Mouse (Mus musculus) forebrain, embryonic 11.5 days (tissue): ENCODE data around the gene Pwp2. TPM values are rescaled to one million over a fixed set of nuclear protein-coding genes. Genes with fewer than 3 reads are reported as not detected.

Experiments
- ATAC-seq: fragments of 200-750 bp; cut with Nextera tagmentation; replicated peaks from 2 replicates; pipeline ENCODE4 v1.8.0; 2017; ENCODE audit warnings: moderate TSS enrichment; ENCODE audit not compliant: low FRiP score
- DNase-seq: peaks from one replicate; pipeline ENCODE4 v3.0.0-alpha.2; 2017; ENCODE audit warnings: low spot score
- H3K27ac ChIP-seq: fragments of 300-500 bp; sonication (generic); 2 replicates; pipeline ENCODE4 v1.5.1; 2014; ENCODE audit warnings: low read depth, low read length
- H3K27me3 ChIP-seq: fragments of 300-500 bp; sonication (generic); 2 replicates; pipeline ENCODE4 v1.6.1; 2014; ENCODE audit warnings: mild to moderate bottlenecking, low read length, mixed read lengths; ENCODE audit not compliant: control insufficient read depth, insufficient read depth
- H3K36me3 ChIP-seq: fragments of 300-500 bp; sonication (generic); 2 replicates; pipeline ENCODE4 v1.6.1; 2014; ENCODE audit warnings: mild to moderate bottlenecking, low read length, moderate library complexity, mixed read lengths; ENCODE audit not compliant: control insufficient read depth, insufficient read depth
- H3K4me1 ChIP-seq: fragments of 300-500 bp; sonication (generic); replicated peaks from 2 replicates; pipeline ENCODE4 v1.6.1; 2014; ENCODE audit warnings: low read length, mixed read lengths; ENCODE audit not compliant: control insufficient read depth, insufficient read depth
- H3K4me2 ChIP-seq: fragments of 300-500 bp; sonication (generic); 2 replicates; pipeline ENCODE4 v1.6.1; 2014; ENCODE audit warnings: low read depth, mild to moderate bottlenecking, low read length, moderate library complexity, mixed read lengths; ENCODE audit not compliant: severe bottlenecking
- H3K4me3 ChIP-seq: fragments of 300-500 bp; sonication (generic); 2 replicates; pipeline ENCODE4 v1.5.1; 2014; ENCODE audit warnings: low read depth, low read length
- H3K9ac ChIP-seq: fragments of 300-500 bp; sonication (generic); 2 replicates; pipeline ENCODE4 v1.6.1; 2014; ENCODE audit warnings: low read length
- H3K9me3 ChIP-seq: fragments of 300-500 bp; sonication (generic); 2 replicates; pipeline ENCODE4 v1.6.1; 2016; ENCODE audit warnings: low read length, mixed read lengths; ENCODE audit not compliant: control insufficient read depth
- WGBS: fragments of 180-500 bp; shearing (Covaris S2); extraction: QIAGEN DNeasy Blood & Tissue Kit; methylation state at CpG from one replicate; pipeline ENCODE4 v1.1.7; 2014; 5-methylcytosine and 5-hydroxymethylcytosine counted together
- polyA plus RNA-seq: library from polyadenylated mRNA; unstranded; fragments of >200 nt; fragmentation: Nextera tagmentation; extraction: Ambion mirVana; gene quantifications from 2 replicates; pipeline ENCODE4 v1.2.1, GENCODE M21; 2014

Gene Pwp2
- polyA plus RNA-seq, 1 experiment from 2014 or later, result 23.7 TPM

GRCm38 (mm10) chr10:78185381-78185725 is 404 bp upstream of the Pwp2 start:
- Histone ChIP-seq H3K27ac (no peak overlapping the region), H3K4me1 (peaks cover 7% of the 10 kb centered on the region; the same call in 1 of the 2 replicates), H3K4me3 (peak overlapping the region; percentile 63), H3K27me3 (no peaks in the 10 kb centered on the region), H3K9ac (peak overlapping the region; percentile 35), H3K36me3 (peaks cover 4% of the 10 kb centered on the region; the same call in 1 of the 2 replicates), H3K4me2 (peak overlapping the region; percentile 96; the same call in 1 of the 2 replicates), H3K9me3 (no peaks in the 10 kb centered on the region)
- ATAC-seq (peak; percentile 19; the same call in 1 of the 2 replicates), DNase-seq (no peak)
- 28% methylated on average over 9 of the region's 9 CpGs for WGBS

- peaks cover 7% of the 10 kb centered on the region; the same call in 1 of the 2 replicates for H3K4me1 ChIP-seq
- WGBS, result 82% methylated on average over 3 of the region's 3 CpGs
- no peak for ATAC-seq
- H3K27me3 ChIP-seq, result no peaks in the 10 kb centered on the region
- no peak for DNase-seq
- no peak overlapping the region for H3K27ac ChIP-seq
- H3K4me2 ChIP-seq, result no peak overlapping the region
- H3K9me3 ChIP-seq, result no peaks in the 10 kb centered on the region
- no peak overlapping the region for H3K9ac ChIP-seq
- H3K4me3 ChIP-seq, result no peak overlapping the region
- peaks cover 9% of the 10 kb centered on the region; the same call in 1 of the 2 replicates for H3K36me3 ChIP-seq
These were observed 1.4 kb downstream of the Pwp2 start for GRCm38 (mm10) chr10:78183577-78183976.

- 97% methylated on average over 17 of the region's 17 CpGs for WGBS
- H3K36me3 ChIP-seq, result peaks cover 9% of the 10 kb centered on the region; the same call in 1 of the 2 replicates
These were observed 2.6 kb downstream of the Pwp2 start for GRCm38 (mm10) chr10:78182321-78182720.

GRCm38 (mm10) chr10:78174474-78174873 is 10.5 kb downstream of the Pwp2 start:
- H3K9ac ChIP-seq, result no peak overlapping the region
- no peak overlapping the region for H3K4me3 ChIP-seq
- no peak overlapping the region for H3K4me2 ChIP-seq
- H3K27me3 ChIP-seq, result no peaks in the 10 kb centered on the region
- no peak overlapping the region for H3K27ac ChIP-seq
- WGBS, result 91% methylated on average over 5 of the region's 5 CpGs
- H3K9me3 ChIP-seq, result no peaks in the 10 kb centered on the region
- no peaks in the 10 kb centered on the region for H3K4me1 ChIP-seq
- H3K36me3 ChIP-seq, result peaks cover 12% of the 10 kb centered on the region; the same call in 1 of the 2 replicates
- no peak for DNase-seq
- no peak for ATAC-seq

More at GRCm38 (mm10) chr10:78182321-78182720, 2.6 kb downstream of the Pwp2 start:
- H3K4me3 ChIP-seq, result no peak overlapping the region
- H3K9me3 ChIP-seq, result no peaks in the 10 kb centered on the region
- H3K9ac ChIP-seq, result no peak overlapping the region
- H3K27me3 ChIP-seq, result no peaks in the 10 kb centered on the region
- ATAC-seq (no peak), DNase-seq (no peak)
- no peak overlapping the region for H3K27ac ChIP-seq
- H3K4me2 ChIP-seq, result no peak overlapping the region
- peaks cover 7% of the 10 kb centered on the region; the same call in 1 of the 2 replicates for H3K4me1 ChIP-seq

GRCm38 (mm10) chr10:78171581-78171980 is 13.4 kb downstream of the Pwp2 start:
- Histone ChIP-seq H3K9me3 (no peaks in the 10 kb centered on the region), H3K9ac (no peak overlapping the region), H3K27ac (no peak overlapping the region), H3K36me3 (peaks cover 11% of the 10 kb centered on the region; the same call in 1 of the 2 replicates), H3K27me3 (no peaks in the 10 kb centered on the region), H3K4me2 (no peak overlapping the region), H3K4me1 (peaks cover 5% of the 10 kb centered on the region; the same call in 1 of the 2 replicates), H3K4me3 (no peak overlapping the region)
- ATAC-seq, result no peak
- WGBS, result 91% methylated on average over 9 of the region's 9 CpGs
- no peak for DNase-seq

- Histone ChIP-seq H3K9ac (no peak overlapping the region), H3K4me3 (no peak overlapping the region), H3K9me3 (no peaks in the 10 kb centered on the region), H3K27ac (no peak overlapping the region), H3K4me1 (peaks cover 5% of the 10 kb centered on the region; the same call in 1 of the 2 replicates), H3K4me2 (no peak overlapping the region), H3K27me3 (no peaks in the 10 kb centered on the region), H3K36me3 (peaks cover 10% of the 10 kb centered on the region; the same call in 1 of the 2 replicates)
- ATAC-seq, result no peak
- 91% methylated on average over 7 of the region's 7 CpGs for WGBS
- no peak for DNase-seq
These were observed 13.9 kb downstream of the Pwp2 start for GRCm38 (mm10) chr10:78171057-78171456.

- no peak overlapping the region for H3K9ac ChIP-seq
- no peak overlapping the region for H3K27ac ChIP-seq
- DNase-seq (no peak), ATAC-seq (no peak)
- H3K27me3 ChIP-seq, result no peaks in the 10 kb centered on the region
- H3K4me2 ChIP-seq, result peak overlapping the region; percentile 90; the same call in 1 of the 2 replicates
- H3K36me3 ChIP-seq, result peaks cover 4% of the 10 kb centered on the region; the same call in 1 of the 2 replicates
- 63% methylated on average over 2 of the region's 2 CpGs for WGBS
- peaks cover 5% of the 10 kb centered on the region; the same call in 1 of the 2 replicates for H3K4me1 ChIP-seq
- no peak overlapping the region for H3K4me3 ChIP-seq
- H3K9me3 ChIP-seq, result no peaks in the 10 kb centered on the region
These were observed 14.5 kb downstream of the Pwp2 start for GRCm38 (mm10) chr10:78170445-78170844.

GRCm38 (mm10) chr10:78169281-78170042 is 15.5 kb downstream of the Pwp2 start, which contains the start of gene D10Jhu81e:
TSS of gene D10Jhu81e (minus strand) at chr10:78169782.
- peak; percentile 100 for DNase-seq
- Histone ChIP-seq H3K36me3 (no peaks in the 10 kb centered on the region; the same call in 1 of the 2 replicates), H3K9ac (peak within 1 kb of the TSS; percentile 81), H3K4me2 (peak within 1 kb of the TSS; percentile 90), H3K27me3 (no peaks in the 10 kb centered on the region), H3K4me3 (peak within 1 kb of the TSS; percentile 78), H3K4me1 (peaks cover 5% of the 10 kb centered on the region; the same call in 1 of the 2 replicates), H3K27ac (no peak within 1 kb of the TSS), H3K9me3 (no peaks in the 10 kb centered on the region)
- ATAC-seq, result peak; percentile 97
- 2% methylated on average over 50 of the region's 50 CpGs for WGBS
